Mouse (Mus musculus): Measurements from ENCODE around the gene Metrnl.

- TF ChIP-seq CTCF (IDR thresholded peaks at IDR 0.05; ENCODE audit: extremely low read depth, insufficient read depth, low read length), result no peak
- TF ChIP-seq POLR2A (IDR thresholded peaks at IDR 0.05; ENCODE audit: extremely low read depth, insufficient read depth, low read length), result no peak
These were observed 49.8 kb upstream of the Metrnl start for GRCm38 (mm10) chr11:121651556-121651955.
